Mouse (Mus musculus) embryo, embryonic 11 days (tissue): ENCODE measurements around the gene Ccl22.

Experiments
- DNase-seq: peaks from one replicate; pipeline ENCODE4 v3.0.0-alpha.2; 2015

Ccl22 gene

DNA sequence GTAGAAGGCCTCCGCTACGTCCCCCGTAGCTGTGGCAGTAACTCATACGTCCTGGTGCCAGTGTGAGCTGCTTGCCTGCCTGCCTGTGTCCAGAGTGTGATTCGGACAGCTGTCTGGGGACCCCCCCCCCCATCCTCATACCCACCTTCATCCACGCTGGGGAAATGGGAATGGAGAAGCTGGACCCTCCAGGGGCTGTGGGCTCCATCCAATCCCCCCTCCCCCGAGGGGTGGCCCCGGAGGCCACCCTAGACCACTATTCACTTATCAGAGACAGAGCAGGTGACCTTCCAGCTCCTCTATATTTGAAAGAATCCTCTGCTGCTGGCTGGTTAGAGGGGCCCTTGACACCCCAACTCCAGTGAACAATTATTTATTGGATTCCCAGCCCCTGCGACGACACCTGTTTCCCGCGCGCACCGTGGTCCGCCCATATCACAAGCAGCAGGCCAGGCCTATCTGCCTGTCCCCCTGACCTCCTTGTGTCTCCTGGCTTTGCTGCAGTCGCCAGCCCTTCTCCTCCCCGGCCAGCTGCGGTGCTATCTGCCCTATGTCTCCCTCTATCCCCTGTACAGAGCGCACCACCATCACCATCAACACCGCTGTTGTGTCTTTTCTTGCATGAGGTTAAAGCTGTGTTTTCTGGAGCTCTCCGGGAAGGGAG is 35.2 kb downstream of the Ccl22 start:
- DNase-seq = no peak

DNA sequence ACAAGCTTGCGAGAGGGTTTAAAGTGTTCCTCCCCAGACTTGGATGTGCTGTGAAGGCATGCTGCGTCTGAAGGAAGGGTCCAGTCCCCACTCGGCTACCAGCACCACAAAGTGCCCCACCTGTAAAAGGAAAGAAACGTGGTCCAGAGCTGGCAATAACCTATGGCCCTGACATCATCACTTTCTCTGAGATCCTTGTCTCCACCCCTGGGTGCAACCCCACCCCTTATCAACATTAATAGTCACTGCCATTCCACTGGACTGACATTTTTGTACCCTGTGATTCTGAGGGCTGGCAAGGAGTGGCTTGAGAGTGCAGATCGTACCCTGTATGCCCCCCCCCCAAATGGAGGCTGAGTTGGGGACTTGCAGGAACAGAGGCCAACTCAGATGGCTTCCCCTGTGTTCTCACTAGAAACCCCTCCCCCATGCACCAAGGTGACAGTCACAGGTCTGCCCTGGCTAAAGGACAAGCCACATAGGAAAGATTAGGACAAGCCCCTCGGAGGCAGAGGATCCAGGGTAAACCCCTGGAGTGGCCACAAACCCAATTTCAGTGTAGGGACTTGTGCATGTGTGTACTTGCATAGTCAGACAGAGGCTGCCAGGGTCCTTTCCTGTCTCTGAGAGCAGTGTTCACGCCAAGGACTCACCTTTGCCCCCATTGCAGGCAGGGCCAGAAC is 35.9 kb downstream of the Ccl22 start:
- no peak for DNase-seq

DNA sequence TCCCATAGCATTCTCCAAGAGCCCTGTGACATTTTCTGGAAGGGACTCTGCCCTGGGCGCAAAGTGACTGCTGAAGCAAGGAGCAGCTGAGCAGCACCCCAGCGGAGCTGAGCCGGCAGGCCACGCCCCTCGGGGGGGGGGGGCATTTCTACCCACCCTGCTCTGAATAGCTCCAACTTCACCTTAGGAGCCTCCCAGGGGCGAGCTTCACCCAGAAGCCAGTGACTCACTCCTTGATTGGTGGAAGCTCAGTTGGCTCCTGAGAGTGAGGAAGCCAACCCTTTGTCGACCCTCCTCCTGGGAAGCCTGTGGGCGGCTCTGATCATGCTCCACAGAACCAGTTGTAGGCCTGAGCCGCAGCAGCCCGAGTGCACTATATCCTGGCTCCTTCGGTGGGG is 36.4 kb downstream of the Ccl22 start:
- peak; percentile 37 for DNase-seq

DNA sequence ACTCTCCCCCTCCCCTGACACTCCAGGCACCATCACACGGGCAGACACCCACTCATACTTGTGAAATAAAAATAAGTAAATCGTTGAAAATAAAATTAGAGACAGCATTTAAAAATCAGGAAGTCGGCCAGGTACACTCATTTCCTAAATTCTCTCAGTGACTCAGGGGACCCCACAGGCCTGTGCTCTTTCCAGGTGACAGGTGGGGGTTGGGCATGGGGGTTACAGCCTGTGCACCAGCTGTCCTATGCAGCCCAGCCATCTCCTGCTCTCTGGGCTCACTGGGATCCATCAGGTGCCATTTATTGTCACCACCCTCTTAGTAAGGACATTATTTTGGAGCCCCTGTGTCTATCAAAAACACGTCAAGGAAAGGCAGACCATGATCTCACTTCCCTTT is 38.5 kb downstream of the Ccl22 start:
- no peak for DNase-seq

DNA sequence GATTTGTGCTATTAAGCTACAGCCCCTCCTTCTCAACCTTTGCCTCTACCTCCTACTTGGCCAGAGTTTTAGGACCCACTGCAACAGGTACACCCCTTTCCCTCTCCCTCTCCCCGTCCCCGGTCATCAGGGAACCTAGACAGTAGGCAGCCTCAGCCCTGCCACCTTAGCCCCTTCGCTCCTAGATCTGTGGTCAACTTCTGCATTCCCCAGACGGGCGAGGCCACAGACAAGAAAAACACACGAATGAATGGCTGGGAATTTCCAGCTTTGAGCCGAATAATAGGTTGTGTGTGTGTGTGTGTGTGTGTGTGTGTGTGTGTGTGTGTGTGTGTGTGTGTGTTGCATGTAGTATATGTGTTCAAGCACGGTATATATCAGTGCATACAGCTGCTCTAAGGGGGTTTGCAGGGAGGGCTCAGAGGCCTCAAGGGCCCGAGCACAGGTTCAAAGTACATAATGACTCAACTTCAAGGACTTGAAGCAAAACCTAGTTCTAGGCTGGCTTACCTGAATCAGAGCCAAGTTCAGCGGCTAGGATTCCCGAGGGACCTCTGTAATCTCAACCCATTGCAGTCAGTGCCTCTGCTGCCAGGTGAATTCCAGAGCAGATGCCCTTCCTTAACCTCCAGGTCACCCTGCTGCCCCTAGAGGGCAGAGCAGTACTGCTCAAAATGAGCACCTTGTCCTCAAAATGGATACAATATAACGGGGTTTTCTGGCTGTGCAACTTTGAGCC is 40.0 kb downstream of the Ccl22 start:
- no peak for DNase-seq

DNA sequence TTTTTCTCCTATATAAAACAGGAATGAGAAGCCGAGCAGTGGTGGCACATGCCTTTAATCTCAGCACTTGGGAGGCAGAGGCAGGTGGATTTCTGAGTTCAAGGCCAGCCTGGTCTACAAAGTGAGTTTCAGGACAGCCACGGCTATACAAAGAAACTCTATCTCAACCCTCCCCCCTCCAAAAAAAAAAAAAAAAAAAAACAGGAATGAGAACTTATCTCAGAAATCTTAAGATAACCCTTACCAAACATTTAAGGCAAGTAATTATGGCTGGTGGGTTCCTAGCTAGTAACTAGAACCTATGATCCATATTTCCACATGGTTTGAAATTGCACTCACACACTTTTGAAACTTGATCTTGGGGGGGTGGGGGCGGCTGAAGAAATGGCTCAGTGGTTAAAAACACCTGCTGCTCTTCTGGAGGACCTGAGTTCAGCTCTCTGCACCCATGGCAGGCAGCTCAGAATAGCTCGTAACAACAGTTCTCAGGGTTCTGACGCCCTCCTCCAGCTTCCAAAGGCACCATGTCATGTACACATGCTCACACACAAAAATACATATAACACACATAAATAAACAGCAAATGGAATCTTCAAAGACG is 40.7 kb downstream of the Ccl22 start:
- DNase-seq = no peak

DNA sequence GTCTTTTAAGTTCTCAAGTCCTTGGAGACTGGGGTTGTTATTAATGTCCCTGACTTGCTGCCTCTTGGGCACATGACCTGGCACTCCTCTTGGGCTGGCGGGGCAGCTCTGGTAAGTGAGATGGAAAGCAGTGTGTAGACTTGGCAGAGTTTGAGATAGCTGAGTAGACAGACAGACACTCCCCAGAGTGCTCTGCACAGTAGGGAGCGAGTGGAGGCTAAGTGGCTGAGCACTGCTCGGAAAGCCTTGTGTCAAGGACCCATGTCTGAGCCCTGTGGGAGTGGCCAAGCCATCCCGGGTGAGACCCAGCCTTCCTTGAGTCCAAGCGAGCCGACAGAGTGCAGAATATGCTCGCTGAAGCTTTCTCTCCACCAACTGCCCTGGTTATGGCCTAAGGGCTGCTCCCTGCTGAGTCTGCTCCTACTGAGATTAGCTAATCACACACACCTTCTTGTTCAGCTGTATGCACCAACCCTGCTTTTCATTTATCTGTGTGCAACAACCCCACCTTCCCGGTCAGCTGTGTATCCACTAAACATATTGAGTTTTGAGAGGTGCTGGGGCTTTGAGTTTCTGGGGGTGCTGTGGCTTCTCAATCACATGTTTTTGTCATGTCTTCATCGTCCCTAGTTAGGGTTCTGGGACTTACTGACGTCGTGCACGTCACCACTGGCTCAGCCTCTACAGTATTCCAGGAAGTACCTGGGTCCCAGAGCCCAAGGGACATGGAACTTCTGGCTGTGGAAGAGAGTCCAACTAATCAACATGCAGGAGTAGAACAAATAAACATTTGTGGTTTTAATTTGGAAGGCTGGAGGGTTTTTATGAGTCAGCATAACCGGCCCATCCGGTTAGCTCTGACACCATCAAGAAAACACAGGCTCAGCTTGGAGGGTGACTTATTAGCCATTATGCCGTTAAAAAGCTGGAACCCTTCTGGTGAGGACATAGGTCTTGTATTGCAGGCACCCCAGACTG is 42.4 kb downstream of the Ccl22 start:
- DNase-seq = no peak

DNA sequence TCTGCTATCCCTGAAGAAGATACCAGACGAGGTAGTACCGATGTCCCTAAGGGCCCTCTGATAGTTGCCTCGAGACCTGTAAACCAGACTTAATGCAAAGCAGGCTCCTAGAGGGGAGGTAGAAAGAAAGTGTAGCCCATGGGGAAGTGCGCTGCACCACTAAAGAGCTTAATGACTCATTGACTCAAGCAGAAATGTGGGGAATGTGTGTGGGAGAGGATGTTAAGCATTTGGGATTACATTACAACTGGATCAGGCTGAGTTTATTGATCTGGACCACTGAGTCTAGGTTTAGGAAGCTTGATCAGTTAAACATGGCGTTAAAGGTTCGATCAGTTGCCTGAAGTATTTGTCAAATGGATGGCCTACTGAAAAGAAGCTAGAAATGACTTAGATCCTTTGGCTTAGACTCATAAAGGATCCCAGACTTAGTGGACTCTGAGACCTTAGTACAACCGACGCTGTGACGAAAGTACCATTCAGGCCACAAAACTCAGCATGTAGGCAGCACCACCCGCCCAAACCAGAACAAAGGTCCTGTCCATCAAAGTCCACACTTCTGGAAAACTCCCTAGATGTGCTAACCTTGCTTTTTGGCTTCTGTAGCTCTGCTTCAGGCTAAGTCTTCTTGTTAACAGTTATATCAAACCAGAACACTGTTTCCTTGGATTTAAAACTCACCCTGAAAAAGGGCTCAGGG is 44.0 kb downstream of the Ccl22 start:
- DNase-seq = no peak

DNA sequence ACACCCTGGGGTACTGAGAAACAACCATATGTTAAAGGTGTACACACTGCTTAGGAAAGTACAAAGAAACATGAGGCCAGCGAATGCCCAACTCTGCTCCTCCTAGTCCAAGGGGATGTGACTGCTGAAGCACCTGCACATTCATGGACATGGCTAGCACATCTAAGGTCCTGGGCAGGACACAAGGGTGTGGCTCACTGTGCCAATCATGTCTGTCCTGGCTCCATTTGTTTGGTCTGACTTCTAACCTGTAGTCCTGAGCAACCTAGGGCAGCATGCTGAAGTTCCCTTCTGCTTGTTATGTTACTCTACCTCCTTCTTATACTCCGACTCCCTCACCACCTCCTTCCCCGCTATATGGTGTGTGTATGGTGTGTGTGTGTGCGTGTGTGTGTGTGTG is 49.0 kb downstream of the Ccl22 start:
- DNase-seq = no peak

DNA sequence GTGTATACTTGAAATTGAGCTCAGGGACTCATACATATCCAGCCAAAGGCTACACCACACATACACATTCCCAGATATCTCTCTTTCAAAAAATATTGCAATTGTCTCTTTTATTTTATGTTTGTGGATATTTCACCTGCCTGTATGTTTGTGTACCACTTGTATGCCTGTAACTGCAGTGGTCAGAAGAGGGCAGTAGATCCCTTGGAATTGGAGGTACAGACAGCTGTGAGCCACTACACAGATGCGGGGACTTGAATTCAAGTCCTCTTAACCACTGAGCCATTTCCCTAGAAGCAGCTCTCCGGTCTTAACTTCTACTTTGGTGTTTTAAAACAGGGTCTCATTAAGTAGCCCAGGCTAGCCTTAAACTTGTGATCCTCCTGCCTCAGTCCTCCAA is 49.4 kb downstream of the Ccl22 start:
- no peak for DNase-seq

DNA sequence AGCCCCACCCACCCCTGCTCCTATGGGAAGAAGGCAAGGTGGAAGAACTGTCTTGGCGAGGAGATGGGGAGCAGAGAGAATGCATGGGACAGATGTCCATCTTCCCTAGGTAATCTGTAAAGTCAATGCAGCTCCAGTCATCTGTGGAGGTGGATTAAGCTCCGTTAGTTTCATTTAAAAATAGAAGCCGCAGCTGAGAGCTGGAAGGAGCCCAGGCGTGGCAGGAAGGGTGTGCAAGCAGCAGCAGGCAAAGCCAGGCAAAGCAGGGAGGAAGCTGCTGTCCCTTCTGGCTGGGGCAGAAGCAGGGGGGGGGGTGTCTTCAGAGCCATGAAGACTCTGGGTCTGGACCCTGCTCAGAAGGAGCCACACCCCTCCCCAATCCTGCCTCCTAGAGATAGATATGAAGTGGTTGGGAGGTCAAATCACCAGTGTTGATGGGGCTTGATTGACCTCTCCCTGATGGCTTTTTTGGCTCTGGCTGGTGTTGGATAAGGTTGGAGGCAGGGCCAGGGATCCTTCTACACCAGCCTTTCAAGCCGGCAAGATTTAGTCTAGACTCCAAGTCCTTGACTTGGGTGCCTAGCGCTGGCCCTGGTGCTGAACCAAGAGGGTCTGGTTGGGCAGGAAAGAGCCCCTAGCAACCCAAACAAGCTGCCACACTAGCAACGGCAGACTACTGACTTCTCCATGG is 55.0 kb downstream of the Ccl22 start:
- DNase-seq = peak; percentile 68
